Mouse (Mus musculus) right cerebral cortex, adult 2 months (tissue): Measurements from ENCODE around the gene Setdb1.

Experiments used
- DNase-seq, 2 experiments: peaks; one replicate each; pipeline ENCODE4 v3.0.0; 2021 to 2022; ENCODE audit warnings: low spot score in 2 of 2

The Setdb1 gene

DNA sequence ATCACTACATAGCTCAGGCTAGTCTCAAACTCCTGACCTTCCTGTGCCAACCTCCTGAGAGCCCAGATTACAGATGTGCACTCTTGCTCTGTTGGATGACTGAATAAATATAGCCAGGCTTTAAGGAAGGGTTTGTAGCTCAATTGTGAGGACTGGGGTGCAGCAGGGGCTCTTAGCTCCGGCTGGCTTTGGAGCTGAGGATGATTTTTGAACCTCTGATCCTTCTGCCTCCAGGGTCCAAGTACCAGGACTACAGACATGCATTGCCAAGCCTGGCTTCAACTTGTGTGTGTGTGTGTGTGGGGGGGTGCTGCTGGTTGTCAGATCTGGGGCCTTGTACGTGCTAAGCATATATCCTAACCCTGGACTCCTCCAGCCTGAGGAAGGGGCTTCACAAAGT, 64.1 kb downstream of the Setdb1 start:
- DNase-seq = no peak

DNA sequence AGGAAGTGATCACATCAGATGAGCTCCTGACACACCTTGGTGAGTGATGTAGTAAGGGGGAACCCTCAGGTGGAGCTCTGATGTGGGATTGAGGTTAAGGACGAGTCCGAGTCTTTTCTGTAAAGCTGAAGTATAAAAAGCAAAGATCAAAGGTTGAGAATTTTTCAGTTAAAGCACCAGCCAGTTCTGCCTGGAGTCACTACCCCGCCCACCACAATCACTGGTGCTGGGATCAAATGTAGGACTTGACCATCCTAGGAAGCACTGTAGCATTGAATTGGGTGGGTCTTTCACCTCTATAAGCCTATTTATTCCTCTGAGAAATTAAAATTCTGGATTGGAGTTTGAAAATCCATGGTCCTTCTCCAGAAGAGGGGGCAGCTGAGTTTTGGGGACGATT, 66.0 kb downstream of the Setdb1 start:
- no peak for DNase-seq

DNA sequence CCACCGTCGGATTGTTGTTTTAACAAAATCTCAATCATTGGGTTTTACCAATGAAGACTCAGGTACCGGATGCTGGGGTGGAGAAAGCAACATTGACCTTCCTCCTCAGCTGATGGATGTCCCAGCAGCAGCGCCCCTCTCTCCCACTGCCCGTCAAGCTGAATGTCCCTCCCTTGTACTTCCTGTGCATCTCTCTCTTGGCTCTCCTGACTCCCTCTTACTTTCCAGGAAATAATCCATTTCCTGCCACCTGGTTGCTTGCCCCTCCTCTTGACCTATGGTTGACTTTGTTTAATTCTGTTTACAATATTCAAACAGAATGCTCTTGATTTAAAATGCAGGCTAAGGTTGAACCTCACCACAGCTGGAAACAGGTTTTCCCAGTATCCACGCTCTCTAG, 66.8 kb downstream of the Setdb1 start:
- no peak for DNase-seq

DNA sequence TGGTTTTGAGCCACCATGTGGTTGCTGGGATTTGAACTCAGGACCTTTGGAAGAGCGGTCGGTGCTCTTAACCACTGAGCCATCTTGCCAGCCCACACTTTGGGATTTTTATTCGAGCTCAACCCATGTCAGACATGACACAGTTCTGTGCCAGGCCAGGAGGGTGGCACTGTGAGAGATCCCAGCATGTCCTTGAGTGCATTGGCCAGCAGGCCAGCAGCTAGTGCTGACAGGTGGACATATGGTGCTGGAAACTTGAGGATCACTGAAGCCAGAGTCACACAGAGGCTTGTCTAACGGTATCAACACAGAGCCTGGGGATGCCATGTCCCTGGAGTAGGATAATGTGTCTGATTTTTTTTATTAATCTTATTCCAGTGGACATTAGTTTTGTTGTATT, 67.6 kb downstream of the Setdb1 start:
- DNase-seq = no peak

DNA sequence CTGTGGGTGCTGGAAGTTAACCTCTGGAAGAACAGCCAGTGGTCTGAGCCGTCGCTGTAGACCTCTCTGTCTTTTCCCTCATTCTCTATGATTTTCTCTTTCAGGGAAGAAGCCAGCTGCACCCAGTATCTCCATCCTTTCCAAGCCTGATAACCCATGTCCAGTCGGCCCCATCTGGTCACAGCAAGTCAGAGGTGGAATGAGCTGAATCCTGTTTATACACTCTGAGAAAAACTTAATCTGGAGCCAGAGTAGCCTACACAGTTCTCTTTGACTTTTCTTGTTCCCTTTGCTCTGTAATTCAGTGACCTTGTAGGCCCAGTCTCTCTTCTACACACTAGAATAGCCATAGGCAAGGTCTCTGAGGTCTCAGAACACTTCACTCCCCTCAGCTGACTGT, 69.5 kb downstream of the Setdb1 start:
- DNase-seq = no peak

DNA sequence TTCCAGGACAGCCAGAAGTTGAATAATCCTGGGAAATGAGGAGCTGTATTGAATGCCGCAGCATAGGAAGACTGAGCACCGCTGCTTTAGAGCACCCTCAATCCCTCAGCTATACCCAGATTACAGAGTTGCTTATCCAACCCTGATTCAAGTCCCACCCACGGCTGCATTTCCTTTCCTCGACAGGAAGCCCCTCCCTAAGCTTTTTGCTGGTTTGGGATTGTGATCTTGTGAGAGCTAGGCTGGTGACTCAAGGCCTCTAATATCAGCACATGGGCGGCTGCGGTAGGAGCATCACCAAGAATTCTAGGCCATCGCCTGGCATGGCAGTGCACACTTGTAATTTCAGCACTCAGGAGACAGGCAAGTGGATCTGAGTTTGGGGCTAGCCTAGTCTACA, 70.5 kb downstream of the Setdb1 start:
- no peak for DNase-seq

DNA sequence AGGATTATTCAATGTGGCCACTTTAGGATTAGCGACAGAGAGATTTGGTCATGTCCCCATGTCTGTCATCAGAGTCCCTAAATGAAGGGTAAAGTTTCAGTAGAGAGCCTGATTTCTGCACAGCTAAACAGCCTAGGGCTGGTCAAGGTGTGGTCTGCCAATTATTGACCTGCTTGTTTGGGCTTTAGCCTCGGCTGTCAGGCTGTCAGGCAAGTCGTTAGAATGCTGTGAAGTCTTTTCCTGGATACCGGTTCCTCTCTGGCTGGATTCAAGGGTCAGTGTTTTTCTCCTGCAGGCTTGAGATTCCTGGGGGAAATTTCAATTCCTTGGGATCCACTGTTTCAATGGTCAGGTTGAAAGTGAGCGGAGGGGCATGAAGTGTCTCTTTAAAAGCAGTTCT, 71.0 kb downstream of the Setdb1 start:
- no peak for DNase-seq

DNA sequence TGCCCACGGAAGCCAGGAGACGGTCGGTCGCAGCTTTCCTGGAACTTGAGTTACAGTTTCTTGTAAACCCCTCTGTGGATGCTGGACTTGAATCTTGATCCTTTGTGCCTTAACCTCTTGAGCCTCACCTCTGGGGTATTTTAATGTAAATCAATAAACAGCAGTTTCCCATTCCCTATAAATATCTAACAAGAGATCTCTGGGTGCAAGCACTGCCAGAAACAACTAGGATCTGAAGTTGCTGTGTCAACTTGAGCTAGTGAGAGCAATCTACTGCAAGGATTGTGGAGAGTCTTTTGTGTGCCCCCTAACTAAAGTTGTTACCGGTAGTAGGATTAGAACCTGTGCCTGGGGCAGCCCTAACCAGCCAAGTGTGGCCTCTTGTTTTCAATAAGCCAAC, 71.6 kb downstream of the Setdb1 start:
- DNase-seq = no peak

DNA sequence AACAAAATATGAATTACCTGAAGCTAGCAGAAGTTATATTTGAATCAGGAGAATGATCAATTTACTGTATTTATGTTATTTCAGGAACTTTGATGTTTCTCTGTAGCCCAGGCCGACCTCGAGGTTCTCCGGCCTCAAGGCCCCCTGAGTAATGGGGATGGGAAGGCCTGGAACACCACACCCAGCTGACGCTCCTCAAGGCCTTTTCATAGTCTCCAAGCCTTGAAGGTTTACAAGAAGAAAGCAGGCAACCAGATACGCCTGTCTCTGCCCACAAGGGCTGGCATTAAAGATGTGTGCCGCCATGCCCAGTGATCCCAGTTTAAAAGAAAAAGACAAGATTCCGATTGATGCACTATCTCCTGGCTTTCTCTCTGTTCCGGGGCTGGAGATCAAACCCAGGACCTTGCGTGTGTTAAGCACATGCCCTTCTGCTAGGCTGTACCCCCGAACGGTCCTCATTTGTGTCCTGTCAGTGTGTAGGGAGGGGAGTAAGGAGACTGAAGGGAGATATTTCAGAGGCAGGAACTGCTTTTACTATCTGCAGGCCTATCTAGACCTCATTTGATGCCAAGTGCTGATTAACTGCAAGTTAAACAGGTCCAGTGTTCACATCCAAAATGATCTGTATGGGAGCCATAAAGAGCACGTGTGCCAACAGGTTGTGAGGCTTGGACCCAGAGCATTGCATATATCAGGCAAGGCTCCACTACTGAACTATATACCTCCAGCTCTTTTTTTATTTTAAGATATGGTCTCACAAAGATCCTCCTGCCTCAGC, 72.3 kb downstream of the Setdb1 start:
- DNase-seq = no peak

DNA sequence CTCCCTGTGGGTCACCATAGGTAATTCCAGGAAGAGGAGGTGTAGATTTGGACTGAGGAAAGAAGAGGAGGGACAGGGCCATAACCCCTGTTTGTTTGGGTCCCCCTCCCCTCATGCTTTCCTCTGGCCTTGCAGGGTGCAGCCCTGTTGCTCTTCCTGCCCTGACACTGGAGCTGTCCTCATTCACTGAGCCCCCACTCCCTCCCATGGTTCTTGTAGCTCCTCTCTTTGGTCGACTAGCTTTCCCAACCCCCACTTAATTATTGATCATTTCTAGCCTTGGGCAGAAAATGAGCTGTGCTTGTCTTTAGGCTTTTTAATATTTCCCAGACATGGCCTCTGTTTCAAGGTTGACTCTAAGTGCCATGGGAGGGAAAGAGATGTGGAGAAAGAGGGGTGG, 72.9 kb downstream of the Setdb1 start:
- DNase-seq = no peak

DNA sequence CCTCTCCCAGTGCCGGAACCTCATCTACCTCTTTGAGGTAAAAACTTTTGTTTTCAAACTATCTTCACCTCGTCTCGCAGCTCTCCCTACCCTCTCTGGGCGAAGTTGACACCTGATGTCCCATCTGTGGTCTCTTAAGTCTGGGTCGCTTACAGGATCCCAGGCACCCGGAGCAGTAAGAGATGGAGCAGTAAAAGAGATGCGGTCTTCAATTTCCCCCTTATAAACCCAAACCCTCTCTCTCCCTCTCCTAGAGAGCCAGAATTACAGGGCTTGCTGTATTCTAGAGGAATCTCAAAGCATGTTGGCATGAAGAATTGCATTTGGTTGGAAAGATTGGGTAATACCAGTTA, 73.4 kb downstream of the Setdb1 start:
- DNase-seq = no peak

DNA sequence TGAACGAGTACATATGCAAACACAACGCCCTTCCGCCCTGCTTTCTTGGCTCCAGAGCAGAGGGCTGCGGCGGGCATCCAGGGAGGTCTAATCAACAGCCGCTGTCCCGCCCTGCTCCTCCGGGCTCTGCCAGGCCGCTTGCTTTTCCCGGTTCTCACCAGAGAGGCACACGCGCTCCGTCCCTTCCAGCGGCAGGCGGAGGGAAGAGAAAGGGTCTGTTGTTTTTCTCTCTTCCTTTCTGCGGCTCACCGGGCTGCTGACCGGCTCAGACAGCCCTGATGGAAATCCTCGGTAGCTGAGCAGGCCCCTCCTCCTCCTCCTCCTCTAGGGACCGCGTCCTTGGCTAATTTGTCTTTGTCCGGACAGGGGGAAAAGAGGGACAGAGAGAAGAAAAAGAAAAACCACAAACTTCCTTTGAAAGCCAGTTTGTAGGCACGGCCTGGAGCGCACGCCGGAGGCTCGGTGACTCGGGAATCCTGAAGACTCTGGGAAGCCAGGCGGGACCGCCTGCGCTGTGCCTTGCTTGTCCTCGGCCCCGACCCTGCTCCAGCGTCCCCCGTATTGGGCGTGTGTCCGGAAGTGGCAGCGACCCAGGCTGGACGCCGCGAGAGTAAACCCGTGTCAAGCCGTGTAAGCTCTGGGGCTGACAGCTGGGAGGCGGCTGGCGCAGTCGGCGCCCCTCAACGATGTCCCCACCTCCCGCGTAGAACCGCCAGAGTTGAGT, 74.0 kb downstream of the Setdb1 start:
- DNase-seq = peak; percentile 72 to 75

DNA sequence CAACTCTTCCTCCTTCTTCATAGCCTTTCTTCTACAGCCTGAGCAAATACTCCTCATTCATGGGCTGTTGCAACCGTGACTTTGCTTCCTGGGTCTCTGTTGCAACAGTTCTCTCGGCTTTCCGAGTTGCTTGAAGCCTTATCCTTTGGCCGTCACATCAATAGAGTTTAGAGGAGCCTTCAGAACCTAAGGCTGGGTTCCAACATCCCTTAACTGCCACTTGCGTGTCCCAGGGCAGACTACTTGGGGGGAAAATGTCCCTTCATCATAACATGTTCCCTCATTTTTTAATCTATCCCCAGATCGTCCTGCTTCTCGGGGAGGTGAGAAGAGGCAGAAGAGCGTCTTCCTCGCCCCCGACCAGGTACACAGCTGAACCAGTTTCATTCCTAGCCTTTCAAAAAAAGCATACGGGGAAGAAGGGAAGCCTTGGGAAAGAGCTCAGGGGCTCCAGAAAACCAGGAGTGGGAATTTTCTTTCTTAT, 74.6 kb downstream of the Setdb1 start:
- DNase-seq = peak in 1 of 2 experiments; percentile 26

DNA sequence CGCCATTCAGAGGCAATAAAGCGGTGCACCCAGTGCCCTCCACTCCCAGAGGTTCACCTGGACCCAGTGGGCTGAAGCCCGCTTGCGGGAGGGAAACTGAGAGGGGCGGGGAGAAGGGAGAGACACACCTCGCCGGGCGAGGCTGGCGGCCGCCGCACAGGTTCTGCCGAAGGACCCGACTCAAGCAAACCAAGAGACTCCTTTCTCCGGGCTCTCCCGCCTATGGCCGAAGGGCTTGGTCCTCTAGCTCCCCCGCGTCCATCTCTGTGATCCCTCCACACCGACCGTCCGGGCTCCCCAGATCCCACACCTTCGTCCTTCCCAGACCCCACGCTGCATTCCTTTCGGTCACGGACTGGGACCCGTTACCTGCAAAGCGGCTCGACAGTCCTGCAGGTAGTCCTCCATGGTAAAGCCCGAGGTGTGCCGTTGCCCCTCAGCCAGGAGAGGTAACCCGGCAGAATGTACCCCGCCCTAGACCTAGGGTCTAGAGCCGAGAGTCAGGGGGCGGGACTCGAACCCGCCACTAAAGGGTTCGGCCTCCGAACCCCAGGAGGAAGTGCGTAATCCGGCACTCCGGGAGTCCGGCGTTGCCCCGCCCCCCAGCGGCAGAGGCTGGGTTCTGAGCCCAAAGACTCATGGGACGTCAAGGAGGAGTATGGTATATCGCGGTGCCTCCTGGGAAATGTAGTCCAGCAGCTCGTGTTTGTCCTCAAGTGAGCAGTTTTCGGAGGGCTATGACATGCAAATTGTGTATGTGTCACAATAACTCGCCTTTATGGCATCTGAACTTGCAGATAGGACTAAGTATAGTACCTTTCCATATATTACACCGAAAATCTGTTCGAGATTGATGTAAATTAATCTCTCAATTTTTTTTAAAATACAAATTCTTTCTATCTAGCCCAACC, 75.5 kb downstream of the Setdb1 start, which contains the start of the genes Mindy1 and Prune1:
Gene Mindy1, plus strand, starts transcription at position 130 of the 911 bp plus-strand sequence.
Gene Prune1, minus strand, starts transcription at position 861 of the 911 bp plus-strand sequence.
- peak; percentile 99 for DNase-seq

DNA sequence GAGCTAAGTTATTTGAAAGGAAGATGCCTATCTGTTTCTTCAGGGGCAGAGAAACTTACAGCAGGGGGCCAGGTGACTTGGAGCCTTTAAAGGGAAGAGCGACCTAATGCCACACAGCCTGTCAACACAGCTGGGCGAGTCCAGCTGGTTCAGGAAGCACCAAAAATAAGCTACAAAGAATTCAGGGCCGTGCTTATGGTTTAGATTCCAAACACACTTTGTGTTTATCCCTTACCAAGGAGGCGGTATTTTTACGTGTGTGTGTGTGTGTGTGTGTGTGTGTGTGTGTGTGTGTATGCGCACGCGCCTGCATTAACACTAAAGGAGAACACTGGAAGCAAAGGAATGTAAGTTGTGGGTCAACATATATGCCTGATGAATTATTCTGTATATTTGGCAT, 76.3 kb downstream of the Setdb1 start:
- DNase-seq = peak; percentile 39 to 43

DNA sequence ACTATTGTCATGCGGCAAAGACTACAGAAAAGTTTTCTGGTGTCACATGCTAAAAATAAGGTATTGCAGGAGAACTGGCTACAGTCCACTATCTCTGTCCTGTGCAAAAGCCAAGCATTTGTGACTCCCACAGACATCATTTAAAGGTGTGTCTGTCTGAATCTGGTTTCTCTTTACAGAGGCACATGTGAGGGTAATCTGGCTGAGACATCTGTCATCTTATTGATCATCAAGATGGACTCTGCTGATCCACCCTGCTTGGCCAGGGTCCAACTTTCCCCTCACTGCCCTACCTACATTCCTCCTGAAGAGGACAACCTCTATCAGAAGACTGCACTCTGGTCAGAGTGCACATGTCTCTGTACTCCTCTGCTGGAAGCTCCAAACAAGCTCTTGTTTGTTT, 79.9 kb downstream of the Setdb1 start:
- no peak for DNase-seq

DNA sequence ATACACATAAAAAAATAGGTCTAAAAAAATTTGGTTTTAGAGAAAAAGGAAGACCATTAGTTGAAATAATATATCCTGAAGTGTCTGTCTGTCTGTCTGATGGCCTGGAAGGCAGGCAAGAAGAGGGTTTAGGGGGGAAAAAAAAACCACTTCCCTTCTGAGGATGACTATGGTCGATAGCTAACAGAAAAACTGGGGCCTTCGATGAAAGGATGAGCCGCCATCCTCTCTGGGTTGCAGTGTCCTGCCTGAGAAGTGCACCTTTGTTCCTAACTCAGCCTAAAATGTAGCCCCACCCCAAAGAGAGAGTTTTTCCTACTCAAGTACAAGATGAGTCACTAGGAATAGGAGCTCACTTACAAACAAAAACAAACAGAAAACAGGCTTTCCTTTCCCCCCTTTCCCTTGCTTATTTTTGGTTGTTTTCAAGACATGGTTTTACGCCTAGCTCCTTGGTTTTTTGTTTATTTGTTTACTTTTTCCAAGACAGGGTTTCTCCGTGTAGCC, 80.5 kb downstream of the Setdb1 start:
- DNase-seq = no peak

DNA sequence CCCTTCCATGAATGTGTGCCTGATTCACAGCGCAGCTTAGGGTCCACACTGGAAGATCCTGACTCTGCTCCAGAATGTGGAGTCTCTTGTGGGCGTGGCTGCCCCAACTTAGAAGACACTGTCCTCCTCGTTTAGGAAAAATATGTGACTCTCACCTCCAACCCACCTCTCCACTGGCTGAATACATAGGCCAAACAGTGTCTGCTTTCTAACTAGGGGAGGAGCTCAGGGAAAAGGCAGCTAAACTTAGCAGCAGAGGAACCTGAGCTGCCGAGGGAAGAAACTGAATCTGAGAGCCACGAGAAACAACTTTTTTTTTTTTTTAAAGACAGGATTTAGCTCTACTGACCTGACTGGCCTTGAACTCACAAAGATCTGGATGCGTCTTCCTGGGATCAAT, 81.8 kb downstream of the Setdb1 start:
- DNase-seq = no peak

DNA sequence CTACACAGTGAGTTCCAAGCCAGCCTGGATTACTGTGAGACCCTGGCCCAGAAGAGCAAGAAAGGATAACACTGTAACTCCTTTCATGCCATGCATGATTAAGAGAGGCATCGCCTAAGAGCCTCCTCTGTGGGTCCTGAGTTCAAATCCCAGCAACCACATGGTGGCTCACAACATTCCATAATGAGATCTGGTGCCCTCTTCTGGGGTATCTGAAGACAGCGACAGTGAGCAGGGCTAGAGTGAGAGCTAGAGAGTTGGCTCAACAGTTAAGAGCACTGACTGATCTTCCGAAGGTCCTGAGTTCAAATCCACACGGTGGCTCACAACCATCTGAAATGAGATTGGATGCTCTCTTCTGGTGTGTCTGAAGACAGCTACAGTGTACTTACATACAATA, 82.5 kb downstream of the Setdb1 start:
- DNase-seq = no peak
